Mouse (Mus musculus): ENCODE results near the gene Vps13c.

DNA sequence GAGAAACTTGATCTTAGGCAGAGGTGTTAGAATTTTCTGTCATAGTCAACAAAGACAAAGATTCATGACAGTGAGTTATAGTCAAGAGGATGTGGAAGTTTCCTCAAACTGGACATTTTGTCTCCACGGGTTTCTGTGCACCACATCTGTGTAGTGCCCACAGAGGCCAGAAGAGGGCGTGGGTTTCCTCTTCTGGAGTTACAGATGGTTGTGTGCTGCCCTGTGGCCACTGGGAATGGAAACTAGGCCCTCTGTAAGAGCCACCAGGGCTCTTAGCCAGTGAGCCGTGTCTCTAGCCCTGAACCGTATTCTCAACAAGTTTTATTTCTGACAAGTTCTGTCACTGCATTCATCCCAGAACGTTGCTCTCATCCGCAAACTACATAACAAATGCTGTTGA is 29.7 kb upstream of the Vps13c start:
- TF ChIP-seq NELFE (IDR thresholded peaks at IDR 0.05; ENCODE audit: low read depth, low read length) (no peak), ETS1 (conservative IDR thresholded peaks at IDR 0.05; ENCODE audit: low read depth, low read length) (no peak), ZNF384 (IDR thresholded peaks at IDR 0.05; ENCODE audit: low read depth, low read length) (no peak), MEF2A (IDR thresholded peaks at IDR 0.05; ENCODE audit: borderline replicate concordance, low read depth, low read length) (no peak)
